Mouse (Mus musculus): Measurements from ENCODE around the gene Gpam. TPM values are rescaled to one million over a fixed set of nuclear protein-coding genes. Genes with fewer than 3 reads are reported as not detected.

Gpam gene
- 1 to 10 TPM; 2.8 to 4.0 TPM for total RNA-seq (2023)

GRCm38 (mm10) chr19:55127072-55127718, at the start of gene Gpam:
Gene Gpam (minus strand): TSS chr19:55127238.

Other genes with a start within 250 kb of the Gpam start
- not detected for gene Tectb, start 53.5 kb upstream of the Gpam start, total RNA-seq (2023)
- not detected for gene Gucy2g, start 114.0 kb upstream of the Gpam start, total RNA-seq (2023)
- 10 to 100 TPM; 56.2 to 68.2 TPM for gene Acsl5, start 124.7 kb upstream of the Gpam start, total RNA-seq (2023)
- 10 to 100 TPM; 21.9 to 24.3 TPM for gene Zdhhc6, start 188.8 kb upstream of the Gpam start, total RNA-seq (2023)
- 10 to 100 TPM; 32.5 to 36.2 TPM for gene Vti1a, start 189.1 kb upstream of the Gpam start, total RNA-seq (2023)